Mouse (Mus musculus) v-Abl transformed pro-B cells (cell line): ENCODE data around the gene Ndufs8.

Source experiments
- in situ Hi-C, 2 experiments: fragments of 400-800 bp; cut with MboI; formaldehyde crosslinking; loops; one replicate each; pipeline ENCODE4 v1.15.1; 2025; ENCODE audit not compliant: unreplicated experiment in 2 of 2

The Ndufs8 gene

GRCm38 (mm10) chr19:3906795-3907786, 5.5 kb downstream of the Ndufs8 start, which contains the start of gene Tcirg1:
Gene Tcirg1 (minus strand): TSS chr19:3907133.
- in situ Hi-C loops = loop anchor here in 1 of 2 experiments (5.0 kb wide), 1 partner anchor 40 kb away; no protein-coding TSS in a partner anchor

GRCm38 (mm10) chr19:3906326-3906725, 6.2 kb downstream of the Ndufs8 start:
- in situ Hi-C loops = loop anchor here in 1 of 2 experiments (5.0 kb wide), 1 partner anchor 41 kb away; no protein-coding TSS in a partner anchor

GRCm38 (mm10) chr19:3905261-3905969, 7.2 kb downstream of the Ndufs8 start:
- in situ Hi-C loops = loop anchor here in 1 of 2 experiments (5.0 kb wide), 1 partner anchor 42 kb away; no protein-coding TSS in a partner anchor

- in situ Hi-C loops = loop anchor here in 1 of 2 experiments (5.0 kb wide), 1 partner anchor 38 kb away; no protein-coding TSS in a partner anchor
These were observed 8.3 kb downstream of the Ndufs8 start for GRCm38 (mm10) chr19:3904363-3904675.

- in situ Hi-C loops = loop anchor here in 1 of 2 experiments (5.0 kb wide), 1 partner anchor 38 kb away; no protein-coding TSS in a partner anchor
These were observed 8.8 kb downstream of the Ndufs8 start for GRCm38 (mm10) chr19:3903648-3904362.

- in situ Hi-C loops = loop anchor here in 1 of 2 experiments (5.0 kb wide), 1 partner anchor 39 kb away; no protein-coding TSS in a partner anchor
These were observed 9.6 kb downstream of the Ndufs8 start for GRCm38 (mm10) chr19:3902966-3903365.

GRCm38 (mm10) chr19:3899618-3900017, 13.0 kb downstream of the Ndufs8 start:
- in situ Hi-C loops = loop anchor here in 1 of 2 experiments (5.0 kb wide), 1 partner anchor 43 kb away; no protein-coding TSS in a partner anchor

GRCm38 (mm10) chr19:3898952-3899351, 13.6 kb downstream of the Ndufs8 start:
- in situ Hi-C loops = no loop called here

- in situ Hi-C loops = no loop called here
These were observed 15.0 kb downstream of the Ndufs8 start for GRCm38 (mm10) chr19:3897557-3897956.

- in situ Hi-C loops = no loop called here
These were observed 16.4 kb downstream of the Ndufs8 start for GRCm38 (mm10) chr19:3896208-3896607.

- in situ Hi-C loops = no loop called here
These were observed 17.4 kb downstream of the Ndufs8 start for GRCm38 (mm10) chr19:3895171-3895631.

GRCm38 (mm10) chr19:3894294-3894693, 18.3 kb downstream of the Ndufs8 start:
- in situ Hi-C loops = no loop called here

- in situ Hi-C loops = no loop called here
These were observed 18.9 kb downstream of the Ndufs8 start for GRCm38 (mm10) chr19:3893545-3894116.

- in situ Hi-C loops = no loop called here
These were observed 22.4 kb downstream of the Ndufs8 start for GRCm38 (mm10) chr19:3890181-3890580.

- in situ Hi-C loops = loop anchor here (5.0 kb wide), 1 partner anchor 93 kb away; no protein-coding TSS in a partner anchor
These were observed 23.5 kb downstream of the Ndufs8 start for GRCm38 (mm10) chr19:3889096-3889495.

- in situ Hi-C loops = no loop called here
These were observed 28.1 kb downstream of the Ndufs8 start for GRCm38 (mm10) chr19:3884325-3884990.

GRCm38 (mm10) chr19:3882214-3882613, 30.4 kb downstream of the Ndufs8 start:
- in situ Hi-C loops = no loop called here

GRCm38 (mm10) chr19:3880054-3880848, 32.3 kb downstream of the Ndufs8 start:
- in situ Hi-C loops = no loop called here
